Mouse (Mus musculus): ENCODE data around the gene Pdzd9. TPM values are rescaled to one million over a fixed set of nuclear protein-coding genes. Genes with fewer than 3 reads are reported as not detected.

Gene Pdzd9
- total RNA-seq, 2 experiments from 2014 or later, result not detected

GRCm38 (mm10) chr7:120643217-120643616 lies 26.9 kb downstream of the Pdzd9 start:
- DNase-seq (ENCODE audit: low spot score in 2 of 2), result no peak

GRCm38 (mm10) chr7:120635821-120636220 lies 34.3 kb downstream of the Pdzd9 start:
- DNase-seq (ENCODE audit: low spot score in 2 of 2), result no peak

- DNase-seq (ENCODE audit: low spot score in 2 of 2), result no peak
These were observed 34.8 kb downstream of the Pdzd9 start for GRCm38 (mm10) chr7:120635362-120635781.

GRCm38 (mm10) chr7:120634711-120635361 lies 35.3 kb downstream of the Pdzd9 start, which contains the start of gene Uqcrc2:
Uqcrc2 (plus strand) TSS chr7:120635176.
- peak; percentile 78 for DNase-seq (ENCODE audit: low spot score in 2 of 2)

- no peak for DNase-seq (ENCODE audit: low spot score in 2 of 2)
These were observed 35.8 kb downstream of the Pdzd9 start for GRCm38 (mm10) chr7:120634301-120634700.

GRCm38 (mm10) chr7:120632518-120632917 lies 37.6 kb downstream of the Pdzd9 start:
- no peak for DNase-seq (ENCODE audit: low spot score in 2 of 2)

GRCm38 (mm10) chr7:120620841-120621240 lies 49.3 kb downstream of the Pdzd9 start:
- DNase-seq (ENCODE audit: low spot score in 2 of 2), result no peak

- no peak for DNase-seq (ENCODE audit: low spot score in 2 of 2)
These were observed 49.9 kb downstream of the Pdzd9 start for GRCm38 (mm10) chr7:120620075-120620771.

Other genes starting within 250 kb of the Pdzd9 start
- 100 to 1,000 TPM; 378 to 592 TPM for gene Uqcrc2, start 35.2 kb downstream of the Pdzd9 start, total RNA-seq (2021)
- 10 to 100 TPM; 40.6 to 47.6 TPM for gene Mosmo, start 7.3 kb upstream of the Pdzd9 start, total RNA-seq (2021)
- gene Vwa3a, start 69.0 kb upstream of the Pdzd9 start, total RNA-seq (2021), result 1 to 10 TPM; 2.3 to 2.6 TPM
- not detected for gene Gm5737, start 142.0 kb upstream of the Pdzd9 start, total RNA-seq (2021)
- 10 to 100 TPM; 20.9 to 22.4 TPM for gene Eef2k, start 172.5 kb upstream of the Pdzd9 start, total RNA-seq (2021)
- gene Polr3e, start 247.4 kb upstream of the Pdzd9 start, total RNA-seq (2021), result 10 to 100 TPM; 20.8 to 23.5 TPM

All from adrenal gland, adult 18-20 months (tissue).